Mouse (Mus musculus) Muller cell, postnatal 12 days (primary cell): Measurements from ENCODE around the gene Treml1.
A peak's percentile ranks its signal among the peaks of the same experiment; 100 is the strongest.
"Not testable (repeated sequence)": the region's sequence is repeated elsewhere in the genome, so short reads cannot be mapped to it uniquely, and the experiment has no call there.

Experiments
- DNase-seq: peaks from one replicate; pipeline ENCODE4 v3.0.0-alpha.2; 2015; ENCODE audit errors: inconsistent ontology term

The Treml1 gene

GRCm38 (mm10) chr17:48359616-48360015, at the start of gene Treml1:
Gene Treml1 (plus strand): TSS chr17:48359916.
- DNase-seq, result no peak

- DNase-seq, result no peak
These were observed 47.6 kb upstream of the Treml1 start for GRCm38 (mm10) chr17:48312124-48312523.

- not testable (repeated sequence) for DNase-seq
These were observed 43.7 kb upstream of the Treml1 start, which contains the start of gene B430306N03Rik for GRCm38 (mm10) chr17:48315905-48316579. Gene B430306N03Rik (plus strand): TSS chr17:48316141.

GRCm38 (mm10) chr17:48318686-48319085, 41.0 kb upstream of the Treml1 start:
- DNase-seq, result no peak

GRCm38 (mm10) chr17:48321279-48321678, 38.4 kb upstream of the Treml1 start:
- DNase-seq, result no peak

- no peak for DNase-seq
These were observed 36.5 kb upstream of the Treml1 start for GRCm38 (mm10) chr17:48323236-48323635.

GRCm38 (mm10) chr17:48324258-48324657, 35.5 kb upstream of the Treml1 start:
- no peak for DNase-seq

GRCm38 (mm10) chr17:48325093-48325492, 34.6 kb upstream of the Treml1 start:
- no peak for DNase-seq

GRCm38 (mm10) chr17:48325638-48326037, 34.1 kb upstream of the Treml1 start:
- DNase-seq, result no peak

- no peak for DNase-seq
These were observed 33.1 kb upstream of the Treml1 start for GRCm38 (mm10) chr17:48326656-48327055.

GRCm38 (mm10) chr17:48332524-48332923, 27.2 kb upstream of the Treml1 start:
- no peak for DNase-seq

GRCm38 (mm10) chr17:48334186-48334585, 25.5 kb upstream of the Treml1 start:
- DNase-seq, result no peak

- DNase-seq, result peak; percentile 32
These were observed 22.9 kb upstream of the Treml1 start for GRCm38 (mm10) chr17:48336857-48337256.

- no peak for DNase-seq
These were observed 19.4 kb upstream of the Treml1 start for GRCm38 (mm10) chr17:48340267-48340666.

- no peak for DNase-seq
These were observed 17.8 kb upstream of the Treml1 start for GRCm38 (mm10) chr17:48341947-48342346.

GRCm38 (mm10) chr17:48343065-48343464, 16.7 kb upstream of the Treml1 start:
- no peak for DNase-seq

- no peak for DNase-seq
These were observed 13.9 kb upstream of the Treml1 start for GRCm38 (mm10) chr17:48345824-48346223.

GRCm38 (mm10) chr17:48346231-48346630, 13.5 kb upstream of the Treml1 start, which contains the start of gene Trem2:
Gene Trem2 (plus strand): TSS chr17:48346401.
- DNase-seq, result no peak

- DNase-seq, result no peak
These were observed 12.9 kb upstream of the Treml1 start for GRCm38 (mm10) chr17:48346834-48347233.

- DNase-seq, result no peak
These were observed 12.4 kb upstream of the Treml1 start for GRCm38 (mm10) chr17:48347287-48347686.

GRCm38 (mm10) chr17:48350681-48351193, 9.0 kb upstream of the Treml1 start:
- no peak for DNase-seq

- DNase-seq, result not testable (repeated sequence)
These were observed 6.7 kb upstream of the Treml1 start for GRCm38 (mm10) chr17:48352976-48353375.

GRCm38 (mm10) chr17:48355822-48356221, 3.9 kb upstream of the Treml1 start:
- peak; percentile 63 for DNase-seq
